Mouse (Mus musculus) adrenal gland, postnatal 4 days (tissue): ENCODE measurements at regions not wholly inside any gene's neighbourhood (a gene's known extent, or its start where the extent isn't known, plus 50 kb on each side); places are given as distances from the start of the nearest gene placed in this dataset.
"Not testable (repeated sequence)": the region's sequence is repeated elsewhere in the genome, so short reads cannot be mapped to it uniquely, and the experiment has no call there.

Source experiments
- DNase-seq, 2 experiments: peaks; one replicate each; pipeline ENCODE4 v3.0.0; 2021 to 2022; ENCODE audit warnings: low spot score in 2 of 2, mixed read lengths in 2 of 2

GRCm38 (mm10) chr7:111179401-111180271 lies 96.8 kb upstream of the Eif4g2 start:
- DNase-seq = peak; percentile 50 to 62

DNA sequence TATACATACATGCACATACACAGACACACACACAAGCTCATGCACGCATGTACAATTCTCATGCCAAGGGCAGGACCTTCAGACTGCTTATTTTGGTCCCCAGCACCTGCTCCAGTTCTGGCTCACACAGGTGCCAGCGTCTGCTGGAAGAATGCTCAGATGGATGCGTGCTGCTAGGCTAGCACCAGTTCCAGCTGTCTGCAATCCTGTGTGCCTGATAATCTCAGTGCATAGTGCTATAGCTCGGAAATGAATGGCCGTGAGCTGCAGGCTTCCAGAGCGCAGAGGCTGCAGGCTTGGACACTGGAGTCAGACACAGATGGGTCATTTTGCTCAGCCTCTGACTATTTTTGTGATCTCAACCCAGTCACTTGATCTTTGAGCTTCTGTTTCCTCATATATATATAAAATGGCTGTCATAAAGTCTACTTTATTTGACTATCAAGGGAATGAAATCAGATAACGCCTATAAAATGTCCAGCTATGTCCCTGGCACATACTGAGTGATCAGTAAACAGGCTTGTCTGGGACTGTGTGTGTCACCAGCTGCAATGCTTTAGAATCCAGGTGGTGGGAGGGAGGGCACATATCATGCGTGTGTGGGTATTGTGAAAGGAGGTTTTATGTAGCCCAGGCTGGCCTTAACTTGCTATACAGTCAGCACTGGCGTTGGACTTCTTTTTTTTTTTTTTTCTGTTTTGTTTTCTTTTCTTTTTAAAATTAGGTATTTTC lies 91.7 kb upstream of the Eif4g2 start:
- DNase-seq = no peak

DNA sequence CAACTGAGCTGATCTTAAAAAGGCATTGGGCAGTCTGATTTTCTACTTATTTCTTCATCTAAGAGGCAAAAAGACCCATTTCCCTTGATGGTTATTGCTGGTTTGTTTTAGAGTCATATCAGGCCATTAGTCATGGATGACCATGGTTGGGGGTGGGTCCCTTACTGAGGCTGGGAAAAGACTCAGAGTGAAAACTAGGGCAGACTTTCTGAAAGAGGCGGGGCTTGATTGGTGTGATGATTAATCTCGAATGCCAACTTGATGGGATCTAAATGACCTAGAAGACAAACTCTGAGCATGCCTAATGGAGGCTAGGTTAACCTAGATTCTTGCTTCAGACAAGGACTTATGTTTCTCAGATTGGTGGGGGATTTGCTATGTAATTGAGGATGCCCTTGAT lies 89.2 kb upstream of the Eif4g2 start:
- DNase-seq = no peak

DNA sequence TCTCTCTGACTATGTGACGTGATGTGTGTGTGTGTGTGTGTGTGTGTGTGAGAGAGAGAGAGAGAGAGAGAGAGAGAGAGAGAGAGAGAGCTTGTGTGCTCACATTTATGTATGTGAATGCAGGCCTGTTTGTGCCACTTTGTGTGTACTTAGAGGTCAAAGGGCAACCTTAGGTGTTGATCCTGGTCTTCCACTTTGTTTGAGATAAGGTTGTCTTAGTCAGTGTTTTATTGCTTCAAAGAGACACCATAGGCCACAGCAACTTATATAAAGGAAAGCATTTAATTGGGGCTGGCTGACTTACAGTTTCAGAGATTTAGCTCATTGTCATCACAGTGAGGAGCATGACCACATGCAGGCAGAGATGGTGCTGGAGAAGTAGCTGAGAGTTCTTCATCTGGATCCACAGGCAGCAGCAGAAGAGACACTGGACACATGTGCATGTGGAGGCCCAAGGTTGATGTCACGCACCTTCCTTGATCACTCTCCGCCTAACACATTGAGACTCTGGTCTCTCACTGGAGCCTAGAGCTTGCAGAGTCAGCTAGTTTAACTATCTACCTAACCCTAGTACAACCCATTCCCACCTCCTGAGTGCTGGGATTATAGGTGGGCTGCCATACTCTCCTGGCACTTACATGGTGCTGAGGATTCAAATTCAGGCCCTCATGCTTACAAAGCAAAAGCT lies 85.9 kb upstream of the Eif4g2 start:
- not testable (repeated sequence) for DNase-seq

- no peak for DNase-seq
Measured at GRCm38 (mm10) chr7:111164994-111165393, 82.2 kb upstream of the Eif4g2 start.

- DNase-seq = no peak
Measured at GRCm38 (mm10) chr7:111164276-111164675, 81.4 kb upstream of the Eif4g2 start.

DNA sequence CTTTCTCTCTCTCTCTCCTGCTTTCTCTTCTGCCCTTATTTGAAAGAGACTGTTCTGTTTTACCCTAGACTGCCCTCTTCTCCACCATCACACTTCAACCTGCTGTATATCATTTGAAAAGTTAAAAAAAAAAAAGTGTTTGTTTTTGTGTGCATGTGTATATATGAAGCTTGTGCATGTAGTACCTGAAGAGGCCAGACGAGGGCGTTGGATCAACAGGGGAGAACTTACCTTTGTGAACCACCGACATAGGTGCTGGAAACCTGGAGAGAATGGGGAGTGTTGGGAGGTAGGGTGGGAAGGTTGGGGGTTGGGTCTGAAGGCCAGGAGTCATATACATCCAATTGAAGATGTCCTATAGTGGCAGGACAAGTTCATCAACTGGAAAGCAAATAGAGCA lies 81.0 kb upstream of the Eif4g2 start:
- no peak for DNase-seq

DNA sequence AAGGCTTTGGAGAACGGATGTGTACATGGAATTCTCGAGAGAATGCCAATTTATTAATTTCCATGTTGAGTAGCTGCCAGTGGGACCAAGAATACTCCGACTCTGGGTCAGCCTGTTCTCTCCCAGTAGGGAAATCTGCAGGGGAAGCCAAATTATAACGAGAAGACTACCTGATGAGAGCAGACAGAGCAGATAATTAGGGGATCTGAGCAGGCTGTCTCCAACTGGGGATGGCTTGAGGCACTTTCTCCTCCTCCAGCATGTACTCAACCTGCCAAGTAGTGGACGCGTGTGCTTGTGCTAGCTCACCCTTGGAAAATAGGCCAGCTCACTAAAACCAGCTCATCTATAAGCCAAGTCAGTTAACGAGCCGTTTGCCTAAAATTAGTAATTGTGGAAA lies 80.5 kb upstream of the Eif4g2 start:
- DNase-seq = no peak

GRCm38 (mm10) chr7:111158791-111159286 lies 76.0 kb upstream of the Eif4g2 start:
- DNase-seq = no peak

GRCm38 (mm10) chr7:111157754-111158325 lies 75.0 kb upstream of the Eif4g2 start:
- no peak for DNase-seq

DNA sequence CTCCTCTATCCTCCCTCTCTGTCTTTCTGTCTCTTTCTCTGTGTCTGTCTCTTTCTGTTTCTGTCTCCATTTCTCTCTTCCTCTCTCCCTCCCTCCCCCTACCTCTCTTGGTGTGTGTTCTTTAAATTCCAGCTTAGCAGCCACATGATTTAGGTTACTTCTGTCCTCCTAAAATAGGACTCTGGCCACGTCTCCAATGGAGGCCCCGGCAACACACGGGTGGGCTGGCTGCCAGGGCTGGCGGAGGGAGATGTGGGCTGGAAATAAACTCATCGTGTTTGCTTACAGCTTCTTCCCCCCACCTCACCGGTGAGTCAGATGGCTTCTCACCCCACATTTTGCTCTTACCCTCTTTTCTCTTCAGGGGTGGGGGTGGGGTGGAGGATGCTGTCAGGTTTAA lies 74.5 kb upstream of the Eif4g2 start:
- peak; percentile 21 to 29 for DNase-seq

GRCm38 (mm10) chr7:111156472-111157231 lies 73.8 kb upstream of the Eif4g2 start:
- no peak for DNase-seq

DNA sequence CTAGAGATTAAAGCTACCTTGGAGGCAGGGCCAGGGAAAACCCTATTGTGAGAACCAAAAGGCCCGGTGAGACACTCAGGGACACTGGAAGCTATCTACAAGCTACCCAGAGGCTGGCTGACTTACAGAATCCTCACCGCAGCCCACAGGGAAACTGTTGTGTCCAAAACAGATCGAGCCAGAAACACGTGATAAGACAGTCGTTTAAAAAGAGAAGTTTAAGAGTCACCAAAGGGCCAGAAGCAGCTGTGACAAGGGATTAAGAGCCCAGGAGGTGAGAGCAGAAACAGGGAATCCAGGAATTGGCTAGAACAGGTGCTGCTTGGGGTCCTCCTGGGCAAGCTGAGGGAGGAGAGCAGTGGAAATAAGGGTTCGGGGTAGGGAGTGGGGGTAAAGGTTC lies 73.2 kb upstream of the Eif4g2 start:
- DNase-seq = no peak

DNA sequence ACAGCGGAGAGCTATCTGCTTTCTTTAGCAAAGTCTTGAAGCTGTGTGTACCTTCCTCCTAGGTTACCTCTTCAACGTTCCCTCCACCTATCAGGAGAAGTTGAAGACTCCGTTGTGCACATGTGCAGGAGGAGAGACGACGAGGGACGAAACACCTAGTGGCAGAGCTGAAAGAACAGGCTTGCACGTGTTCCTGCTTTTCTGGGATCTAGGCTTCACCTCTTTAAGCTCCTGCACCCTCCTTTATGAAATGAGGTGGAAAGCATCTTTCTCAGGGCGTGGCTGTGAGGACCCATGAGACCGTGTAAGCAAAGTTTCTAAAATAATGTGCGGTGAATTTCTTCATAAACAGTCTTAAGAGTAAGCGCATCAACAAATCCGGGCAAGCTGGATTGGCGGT lies 71.4 kb upstream of the Eif4g2 start:
- DNase-seq = no peak

- no peak for DNase-seq
Measured at GRCm38 (mm10) chr7:111150540-111150939, 67.7 kb upstream of the Eif4g2 start.

GRCm38 (mm10) chr7:111150115-111150514 lies 67.3 kb upstream of the Eif4g2 start:
- DNase-seq = no peak

DNA sequence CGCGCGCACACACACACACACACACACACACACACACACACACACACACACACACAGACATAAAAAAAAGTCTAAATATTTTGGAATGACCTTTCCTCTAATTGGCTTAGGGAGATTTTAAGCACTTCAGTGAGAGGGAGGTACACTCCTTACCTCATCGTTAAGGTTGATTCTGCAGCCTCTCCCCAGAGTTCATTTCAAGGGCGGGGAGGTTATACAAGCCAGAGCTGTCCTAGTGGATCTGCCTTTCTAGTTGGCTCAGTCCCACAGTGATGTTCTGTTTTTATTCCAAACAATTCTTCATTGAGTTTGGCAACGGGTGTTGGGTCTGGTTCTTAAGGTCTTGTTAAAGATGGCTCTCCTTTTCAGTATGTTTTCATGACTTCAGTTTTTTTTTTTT lies 64.8 kb upstream of the Eif4g2 start:
- DNase-seq = no peak

DNA sequence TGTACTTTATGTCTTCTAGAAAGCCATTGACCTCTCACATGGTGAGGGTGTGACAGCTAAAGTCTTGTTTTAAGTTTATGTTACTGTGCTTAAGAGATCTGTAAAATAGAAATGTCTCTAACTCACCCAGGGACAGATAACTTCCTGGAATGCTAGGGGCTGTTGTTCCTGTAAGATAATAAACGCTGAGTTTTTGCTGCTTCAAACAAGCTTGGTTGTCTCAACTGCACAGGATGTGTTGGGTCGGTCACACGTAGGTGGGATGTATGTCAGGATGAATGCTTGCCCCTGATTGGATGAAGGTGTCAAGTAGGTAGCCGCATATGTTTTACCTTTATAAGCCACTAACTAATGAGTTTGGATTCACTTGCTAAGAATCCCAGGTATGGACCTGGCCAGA lies 63.8 kb upstream of the Eif4g2 start:
- no peak for DNase-seq

DNA sequence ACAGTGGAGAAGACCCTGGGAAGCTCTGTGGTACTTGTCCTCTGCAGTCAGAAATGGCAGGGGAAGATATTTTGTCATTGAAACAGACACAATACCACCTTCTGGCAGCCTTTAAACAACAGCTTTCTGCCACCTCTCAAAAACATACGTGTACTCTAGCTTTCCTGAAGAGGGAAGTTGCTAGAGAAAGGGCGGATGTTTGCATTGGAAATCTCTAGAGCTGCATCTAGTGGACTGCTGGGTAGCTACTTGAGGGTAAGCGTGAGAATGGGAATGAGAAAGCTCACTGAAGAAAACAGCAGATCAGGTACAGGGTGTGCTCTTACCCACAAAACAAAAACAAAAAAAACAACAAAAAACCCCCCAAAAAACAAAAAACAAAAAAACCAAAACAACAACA lies 61.4 kb upstream of the Eif4g2 start:
- DNase-seq = no peak

DNA sequence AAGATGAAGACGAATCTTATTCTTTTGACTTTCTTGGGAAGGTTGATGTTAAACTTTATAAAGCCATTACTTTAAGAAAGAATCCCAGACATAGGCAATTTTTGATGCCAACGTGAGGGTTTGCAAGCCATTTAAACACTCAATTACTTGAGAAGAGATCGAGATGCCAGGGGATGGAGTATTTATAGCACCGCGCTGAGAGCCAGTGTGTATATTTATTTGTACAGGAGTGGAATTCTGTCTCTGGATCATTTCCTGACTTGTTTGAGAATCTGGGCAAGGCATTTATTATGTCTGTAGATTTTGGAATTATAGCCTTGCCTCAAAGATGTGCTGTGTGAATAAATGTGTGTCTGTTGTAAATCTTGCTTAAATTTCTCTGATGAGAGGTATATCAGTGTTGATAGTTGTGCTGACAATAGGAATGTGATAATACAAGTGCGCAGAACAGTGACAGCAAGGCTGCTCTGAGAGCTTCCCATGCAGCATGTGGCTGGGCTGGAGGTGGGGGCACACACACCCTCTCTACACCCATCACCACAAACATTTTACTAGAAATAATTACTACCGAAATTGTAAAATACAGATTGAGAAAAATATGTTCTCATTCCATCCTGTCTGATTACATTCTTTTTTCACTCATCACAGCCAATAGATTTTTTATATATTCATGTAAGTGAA lies 58.6 kb upstream of the Eif4g2 start:
- DNase-seq = no peak
